Mouse (Mus musculus) lung, embryonic 14.5 days (tissue): Measurements from ENCODE around the gene Gnmt. TPM values are rescaled to one million over a fixed set of nuclear protein-coding genes. Genes with fewer than 3 reads are reported as not detected.

ENCODE experiments used
- ATAC-seq: fragments of 200-750 bp; cut with Nextera tagmentation; 2 replicates; pipeline ENCODE4 v1.8.0; 2017; ENCODE audit warnings: mild to moderate bottlenecking, moderate TSS enrichment, moderate library complexity; ENCODE audit not compliant: insufficient read depth
- DNase-seq: peaks from one replicate; pipeline ENCODE4 v3.0.0-alpha.2; 2015
- H3K27ac ChIP-seq: fragments of 300-500 bp; sonication (generic); 2 replicates; pipeline ENCODE4 v1.5.1; 2014; ENCODE audit warnings: low read depth, mild to moderate bottlenecking, moderate library complexity
- H3K27me3 ChIP-seq: fragments of 300-500 bp; sonication (generic); 2 replicates; pipeline ENCODE4 v1.6.1; 2014; ENCODE audit warnings: low read length, control low read depth; ENCODE audit not compliant: insufficient read depth
- H3K36me3 ChIP-seq: fragments of 300-500 bp; sonication (generic); 2 replicates; pipeline ENCODE4 v1.6.1; 2014; ENCODE audit warnings: control low read depth; ENCODE audit not compliant: insufficient read depth
- H3K4me1 ChIP-seq: fragments of 300-500 bp; sonication (generic); 2 replicates; pipeline ENCODE4 v1.6.1; 2014; ENCODE audit warnings: antibody characterized with exemption, control low read depth; ENCODE audit not compliant: insufficient read depth
- H3K4me2 ChIP-seq: fragments of 300-500 bp; sonication (generic); 2 replicates; pipeline ENCODE4 v1.6.1; 2014; ENCODE audit warnings: mild to moderate bottlenecking
- H3K4me3 ChIP-seq: fragments of 300-500 bp; sonication (generic); 2 replicates; pipeline ENCODE4 v1.5.1; 2014; ENCODE audit warnings: low read depth, low read length
- H3K9ac ChIP-seq: fragments of 300-500 bp; sonication (generic); 2 replicates; pipeline ENCODE4 v1.6.1; 2014
- H3K9me3 ChIP-seq: fragments of 300-500 bp; sonication (generic); 2 replicates; pipeline ENCODE4 v1.6.1; 2016; ENCODE audit warnings: low read depth, low read length, control low read depth
- CTCF ChIP-seq: IDR thresholded peaks from 2 replicates; pipeline ENCODE4 v1.5.1; 2016; ENCODE audit warnings: antibody characterized with exemption, low read depth
- whole genome bisulfite sequencing: fragments of 180-500 bp; shearing (Covaris S2); extraction: QIAGEN DNeasy Blood & Tissue Kit; methylation state at CpG from one replicate; pipeline ENCODE4 v1.1.7; 2014; 5-methylcytosine and 5-hydroxymethylcytosine counted together
- polyA plus RNA-seq: library from polyadenylated mRNA; unstranded; fragments of >200 nt; fragmentation: Nextera tagmentation; extraction: Ambion mirVana; gene quantifications from 2 replicates; pipeline ENCODE4 v1.2.1, GENCODE M21; 2014

Gnmt gene
- polyA plus RNA-seq, 1 experiment from 2014 or later = 1.5 TPM

- H3K27me3 ChIP-seq = no peaks in the 10 kb centered on the region
- DNase-seq (peak; percentile 64), ATAC-seq (peak; percentile 52)
- peaks cover 15% of the 10 kb centered on the region for H3K4me1 ChIP-seq
- H3K9ac ChIP-seq = peak overlapping the region; percentile 66
- peak overlapping the region; percentile 69 for H3K4me3 ChIP-seq
- H3K4me2 ChIP-seq = peak overlapping the region; percentile 88
- TF ChIP-seq CTCF = peak; percentile 51
- no peaks in the 10 kb centered on the region for H3K9me3 ChIP-seq
- 2% methylated on average over 34 of the region's 34 CpGs for WGBS
- H3K36me3 ChIP-seq = peaks cover 59% of the 10 kb centered on the region
- H3K27ac ChIP-seq = peak overlapping the region; percentile 85
These were observed 48.9 kb downstream of the Gnmt start for GRCm38 (mm10) chr17:46679843-46680759.

- Histone ChIP-seq H3K27ac (peak overlapping the region; percentile 85), H3K9ac (peak overlapping the region; percentile 66), H3K4me2 (peak overlapping the region; percentile 88), H3K4me3 (peak overlapping the region; percentile 69), H3K27me3 (no peaks in the 10 kb centered on the region), H3K9me3 (no peaks in the 10 kb centered on the region), H3K36me3 (peaks cover 52% of the 10 kb centered on the region), H3K4me1 (peaks cover 20% of the 10 kb centered on the region)
- no peak for ATAC-seq
- WGBS = 28% methylated on average over 9 of the region's 9 CpGs
- TF ChIP-seq CTCF = no peak
- no peak for DNase-seq
These were observed 50.1 kb downstream of the Gnmt start for GRCm38 (mm10) chr17:46678911-46679310.

- 80% methylated on average over 8 of the region's 9 CpGs for WGBS
- Histone ChIP-seq H3K27ac (peak within 1 kb of the TSS; percentile 85), H3K27me3 (no peaks in the 10 kb centered on the region), H3K36me3 (peaks cover 48% of the 10 kb centered on the region), H3K4me2 (peak within 1 kb of the TSS; percentile 88), H3K4me1 (peaks cover 23% of the 10 kb centered on the region), H3K9me3 (no peaks in the 10 kb centered on the region), H3K4me3 (peak within 1 kb of the TSS; percentile 69), H3K9ac (peak within 1 kb of the TSS; percentile 66)
- ATAC-seq (no peak), DNase-seq (no peak)
- TF ChIP-seq CTCF = no peak
These were observed 50.6 kb downstream of the Gnmt start, which contains the start of gene Mea1 for GRCm38 (mm10) chr17:46678416-46678815. Gene Mea1 (plus strand): TSS chr17:46678793.

Other genes with a start within 250 kb of the Gnmt start
- 0.05 and 0.11 TPM in 2 replicates for gene Ttbk1, start 241.5 kb downstream of the Gnmt start, polyA plus RNA-seq
- gene Dnph1, start 232.5 kb downstream of the Gnmt start, polyA plus RNA-seq = 50.3 and 60.8 TPM in 2 replicates
- 2.8 and 2.9 TPM in 2 replicates for gene Cul9, start 182.8 kb downstream of the Gnmt start, polyA plus RNA-seq
- 11.4 and 15.1 TPM in 2 replicates for gene Srf, start 173.0 kb downstream of the Gnmt start, polyA plus RNA-seq
- 79.5 and 99.3 TPM in 2 replicates for gene Ptk7, start 99.7 kb downstream of the Gnmt start, polyA plus RNA-seq
- 20.2 and 21.4 TPM in 2 replicates for gene Klc4, start 83.1 kb downstream of the Gnmt start, polyA plus RNA-seq
- gene Mrpl2, start 82.9 kb downstream of the Gnmt start, polyA plus RNA-seq = 113 and 114 TPM in 2 replicates
- 36.6 TPM in 2 replicates for gene Cul7, start 78.8 kb downstream of the Gnmt start, polyA plus RNA-seq
- 47.6 and 48.5 TPM in 2 replicates for gene Rrp36, start 54.8 kb downstream of the Gnmt start, polyA plus RNA-seq
- gene Mea1, start 50.4 kb downstream of the Gnmt start, polyA plus RNA-seq = 123 and 131 TPM in 2 replicates
- 108 and 111 TPM in 2 replicates for gene Klhdc3, start 48.3 kb downstream of the Gnmt start, polyA plus RNA-seq
- 97.6 and 104 TPM in 2 replicates for gene Ppp2r5d, start 24.1 kb downstream of the Gnmt start, polyA plus RNA-seq
- 23.0 and 25.7 TPM in 2 replicates for gene Pex6, start 17.7 kb downstream of the Gnmt start, polyA plus RNA-seq
- 77.4 and 79.3 TPM in 2 replicates for gene Cnpy3, start 23.0 kb upstream of the Gnmt start, polyA plus RNA-seq
- gene Ptcra, start 34.5 kb upstream of the Gnmt start, polyA plus RNA-seq = 0.24 and 0.37 TPM in 2 replicates
- gene 2310039H08Rik, start 43.5 kb upstream of the Gnmt start, polyA plus RNA-seq = 58.2 and 64.7 TPM in 2 replicates
- gene Rpl7l1, start 53.5 kb upstream of the Gnmt start, polyA plus RNA-seq = 169 and 171 TPM in 2 replicates
- gene Bicral, start 129.3 kb upstream of the Gnmt start, polyA plus RNA-seq = 4.7 and 6.5 TPM in 2 replicates
- gene Tbcc, start 161.5 kb upstream of the Gnmt start, polyA plus RNA-seq = 58.5 and 61.2 TPM in 2 replicates
- not detected in 2 replicates for gene Prph2, start 181.3 kb upstream of the Gnmt start, polyA plus RNA-seq